Mouse (Mus musculus): ENCODE data around the gene Uri1. TPM values are rescaled to one million over a fixed set of nuclear protein-coding genes. Genes with fewer than 3 reads are reported as not detected.

Uri1 gene
- polyA plus RNA-seq (2016; fragmentation: Nextera tagmentation; extraction: Ambion mirVana) = 44.4 and 49.3 TPM in 2 replicates

DNA sequence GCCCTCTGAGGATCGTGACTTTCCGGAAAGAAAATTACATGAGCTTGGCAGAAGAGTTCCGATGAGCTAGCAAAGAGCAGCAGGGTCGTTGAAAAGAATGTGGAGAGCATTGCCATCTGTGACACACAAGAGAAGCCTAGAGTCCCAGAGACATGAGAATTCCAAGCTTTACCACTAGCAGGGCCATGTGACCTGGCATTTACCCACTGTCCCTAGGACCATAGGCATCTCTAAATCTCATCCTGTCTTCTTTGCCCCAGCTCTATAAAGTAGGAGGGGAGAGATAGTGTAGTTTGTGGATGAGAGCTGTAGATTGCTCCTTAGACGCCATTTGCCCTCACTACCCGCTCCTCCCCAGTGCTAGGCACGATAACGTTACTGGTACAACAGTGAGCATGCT, at the start of gene Uri1:
Gene Uri1 (minus strand): TSS at position 101 of the 400 bp plus-strand sequence.
- H3K9me3 ChIP-seq = no peaks in the 10 kb centered on the region
- peaks cover 10% of the 10 kb centered on the region for H3K4me1 ChIP-seq
- no peak within 1 kb of the TSS for H3K4me3 ChIP-seq
- no peak for DNase-seq (ENCODE audit: extremely low spot score, low spot score)
- H3K27ac ChIP-seq = no peak within 1 kb of the TSS
- WGBS = 93% methylated on average over 8 of the region's 8 CpGs
- no peaks in the 10 kb centered on the region for H3K36me3 ChIP-seq (replicated peaks)
- H3K27me3 ChIP-seq (ENCODE audit: poor library complexity, severe bottlenecking) = no peaks in the 10 kb centered on the region

DNA sequence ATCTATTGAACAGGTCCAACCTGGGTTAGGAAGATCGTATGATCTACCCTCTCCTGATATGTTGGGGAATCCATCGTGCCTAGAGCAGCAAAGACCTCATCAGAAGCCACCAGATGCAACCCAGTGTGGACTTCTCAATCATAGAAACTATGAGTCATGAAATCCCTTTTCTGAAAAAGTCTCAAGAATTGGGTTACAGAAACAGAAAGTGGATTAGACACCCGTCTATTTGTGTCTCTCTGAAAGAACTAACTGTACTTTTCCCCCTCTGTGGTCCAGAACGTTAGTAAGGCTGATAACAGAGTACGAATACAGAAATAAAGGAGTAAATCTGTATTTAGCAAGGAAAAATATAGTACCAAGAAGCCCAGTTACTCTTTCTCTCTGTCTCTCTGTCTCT, 47.7 kb upstream of the Uri1 start:
- Histone ChIP-seq H3K36me3 (replicated peaks) (no peaks in the 10 kb centered on the region), H3K4me1 (peaks cover 25% of the 10 kb centered on the region), H3K9me3 (no peaks in the 10 kb centered on the region), H3K27me3 (ENCODE audit: poor library complexity, severe bottlenecking) (peaks cover 49% of the 10 kb centered on the region), H3K4me3 (no peak overlapping the region), H3K27ac (no peak overlapping the region)
- no peak for DNase-seq (ENCODE audit: extremely low spot score, low spot score)
- 84% methylated on average over 5 of the region's 5 CpGs for WGBS

- no peak for DNase-seq (ENCODE audit: extremely low spot score, low spot score)
- H3K4me1 ChIP-seq = peaks cover 23% of the 10 kb centered on the region
- no peak overlapping the region for H3K27ac ChIP-seq
- no peak overlapping the region for H3K4me3 ChIP-seq
- no peaks in the 10 kb centered on the region for H3K9me3 ChIP-seq
- peaks cover 46% of the 10 kb centered on the region for H3K27me3 ChIP-seq (ENCODE audit: poor library complexity, severe bottlenecking)
- no peaks in the 10 kb centered on the region for H3K36me3 ChIP-seq (replicated peaks)
- WGBS = 51% methylated on average over 2 of the region's 2 CpGs
Measured at GRCm38 (mm10) chr7:38070663-38071062, 47.3 kb upstream of the Uri1 start.

GRCm38 (mm10) chr7:38064431-38064830, 41.1 kb upstream of the Uri1 start:
- DNase-seq (ENCODE audit: extremely low spot score, low spot score) = no peak
- no peak overlapping the region for H3K4me3 ChIP-seq
- H3K27ac ChIP-seq = no peak overlapping the region
- H3K27me3 ChIP-seq (ENCODE audit: poor library complexity, severe bottlenecking) = peaks cover 29% of the 10 kb centered on the region
- peaks cover 16% of the 10 kb centered on the region for H3K4me1 ChIP-seq
- H3K9me3 ChIP-seq = no peaks in the 10 kb centered on the region
- H3K36me3 ChIP-seq (replicated peaks) = no peaks in the 10 kb centered on the region
- 77% methylated on average over 4 of the region's 4 CpGs for WGBS

DNA sequence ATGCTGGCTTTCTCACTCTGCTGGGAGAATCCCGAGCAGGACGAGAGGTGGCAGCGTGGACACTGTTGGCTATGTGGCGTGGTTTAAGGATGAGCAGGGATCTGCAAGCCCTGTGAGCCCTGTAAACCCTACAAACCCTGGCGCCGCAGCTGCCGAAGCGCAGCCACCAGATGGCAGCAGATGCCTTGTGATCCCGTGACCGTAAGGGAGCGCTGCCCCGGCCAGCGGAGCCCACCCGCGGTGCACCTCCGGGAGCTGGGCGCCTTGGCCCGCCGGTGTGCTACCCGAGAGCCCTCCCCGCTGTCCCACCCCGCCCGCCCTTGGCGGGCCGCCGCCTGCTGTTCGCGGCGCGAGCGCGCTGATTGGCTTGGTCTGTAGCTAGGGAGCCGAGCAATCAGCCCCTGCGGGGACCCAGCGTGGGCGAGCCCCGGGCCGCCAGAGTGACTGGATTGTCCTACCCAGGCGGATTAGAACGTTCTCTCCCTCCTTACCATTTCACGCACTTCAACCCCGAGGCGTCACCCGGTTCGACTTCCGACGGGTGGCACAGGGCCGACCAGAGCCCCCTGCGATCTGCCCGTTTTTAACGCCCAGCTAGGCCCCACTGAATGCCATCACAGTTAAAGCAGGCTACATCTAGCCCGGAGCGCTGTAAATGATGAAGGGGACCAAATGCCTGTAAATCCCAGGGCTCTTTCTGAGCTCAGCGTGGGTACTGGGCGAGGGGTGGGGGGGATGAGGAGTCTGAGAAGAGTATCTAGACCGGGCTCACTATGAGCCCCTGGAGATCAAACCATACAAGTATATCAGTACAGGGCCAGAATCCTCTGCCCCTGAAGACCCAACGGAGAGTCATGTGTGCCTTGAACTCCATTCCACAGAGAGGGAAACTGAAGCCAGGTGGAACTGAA, 38.0 kb upstream of the Uri1 start:
- Histone ChIP-seq H3K36me3 (replicated peaks) (no peaks in the 10 kb centered on the region), H3K27me3 (ENCODE audit: poor library complexity, severe bottlenecking) (peaks cover 27% of the 10 kb centered on the region), H3K27ac (peak overlapping the region; percentile 89), H3K9me3 (no peaks in the 10 kb centered on the region), H3K4me1 (peaks cover 37% of the 10 kb centered on the region), H3K4me3 (peak overlapping the region; percentile 67)
- peak; percentile 88 for DNase-seq (ENCODE audit: extremely low spot score, low spot score)
- 1% methylated on average over 57 of the region's 57 CpGs for WGBS

DNA sequence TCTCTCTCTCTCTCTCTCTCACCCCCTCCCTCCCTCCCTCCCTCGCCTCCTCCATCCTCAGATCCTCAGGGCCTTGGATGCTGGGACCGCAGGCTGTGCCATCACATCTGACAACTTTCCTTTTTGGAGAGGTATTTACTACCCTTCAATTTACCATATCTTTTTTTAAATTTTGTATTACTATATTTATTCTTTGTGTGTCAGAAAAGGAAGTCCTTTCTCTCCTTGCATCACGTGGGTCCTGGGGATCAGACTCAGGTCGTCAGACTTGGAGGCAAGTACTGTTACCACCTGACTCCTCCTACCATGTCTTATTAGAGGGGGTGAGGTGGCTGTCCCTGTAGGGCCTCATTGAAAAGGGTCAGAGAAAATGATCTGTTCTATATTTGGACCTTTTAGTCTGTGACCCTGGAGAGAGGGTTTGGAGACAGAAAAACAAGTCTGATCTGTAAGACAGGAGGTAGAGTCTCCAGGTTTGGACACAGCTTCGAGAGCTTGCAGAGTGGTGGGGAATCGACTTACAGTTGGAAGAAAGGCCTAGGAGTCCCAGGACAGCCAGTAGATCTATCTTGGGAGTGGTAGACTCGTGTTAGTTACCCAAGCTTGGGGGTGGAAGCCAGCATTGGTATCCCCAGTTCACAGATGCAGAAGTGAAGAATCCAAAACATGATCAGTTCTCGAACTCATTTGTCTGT, 36.4 kb upstream of the Uri1 start:
- H3K27ac ChIP-seq = no peak overlapping the region
- H3K4me3 ChIP-seq = no peak overlapping the region
- DNase-seq (ENCODE audit: extremely low spot score, low spot score) = no peak
- 71% methylated on average over 8 of the region's 8 CpGs for WGBS
- H3K27me3 ChIP-seq (ENCODE audit: poor library complexity, severe bottlenecking) = peaks cover 27% of the 10 kb centered on the region
- no peaks in the 10 kb centered on the region for H3K9me3 ChIP-seq
- no peaks in the 10 kb centered on the region for H3K36me3 ChIP-seq (replicated peaks)
- H3K4me1 ChIP-seq = peaks cover 37% of the 10 kb centered on the region

GRCm38 (mm10) chr7:38059096-38059495, 35.7 kb upstream of the Uri1 start:
- Histone ChIP-seq H3K4me1 (peaks cover 37% of the 10 kb centered on the region), H3K27ac (no peak overlapping the region), H3K4me3 (no peak overlapping the region), H3K27me3 (ENCODE audit: poor library complexity, severe bottlenecking) (peaks cover 27% of the 10 kb centered on the region), H3K9me3 (no peaks in the 10 kb centered on the region), H3K36me3 (replicated peaks) (no peaks in the 10 kb centered on the region)
- 76% methylated on average over 7 of the region's 7 CpGs for WGBS
- no peak for DNase-seq (ENCODE audit: extremely low spot score, low spot score)

- WGBS = 78% methylated on average over 2 of the region's 2 CpGs
- DNase-seq (ENCODE audit: extremely low spot score, low spot score) = no peak
- Histone ChIP-seq H3K36me3 (replicated peaks) (no peaks in the 10 kb centered on the region), H3K27ac (no peak overlapping the region), H3K9me3 (no peaks in the 10 kb centered on the region), H3K4me3 (no peak overlapping the region), H3K27me3 (ENCODE audit: poor library complexity, severe bottlenecking) (peaks cover 13% of the 10 kb centered on the region; the same call in 1 of the 2 replicates), H3K4me1 (peaks cover 26% of the 10 kb centered on the region)
Measured at GRCm38 (mm10) chr7:38055996-38056395, 32.6 kb upstream of the Uri1 start.

DNA sequence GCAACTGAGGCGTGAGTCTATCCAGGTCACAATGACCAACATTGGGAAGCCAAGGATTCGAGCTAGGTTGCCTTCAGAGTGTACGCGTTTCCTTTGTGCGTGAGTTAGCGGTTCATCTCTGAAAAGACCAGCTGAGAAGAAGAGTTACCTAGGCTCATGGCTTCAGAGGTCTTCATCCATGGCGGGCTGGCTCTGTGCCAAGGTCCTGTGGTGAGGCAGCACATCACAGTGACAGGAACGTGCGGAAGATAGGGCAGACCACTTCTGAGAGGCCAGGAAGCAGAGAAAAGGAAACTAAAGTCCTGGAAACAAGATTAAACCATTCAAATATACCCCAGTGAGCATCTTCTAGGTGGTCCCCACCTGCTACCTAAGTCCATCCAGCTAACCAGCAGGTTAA, 30.9 kb upstream of the Uri1 start:
- no peaks in the 10 kb centered on the region for H3K36me3 ChIP-seq (replicated peaks)
- H3K27me3 ChIP-seq (ENCODE audit: poor library complexity, severe bottlenecking) = no peaks in the 10 kb centered on the region
- no peak for DNase-seq (ENCODE audit: extremely low spot score, low spot score)
- H3K27ac ChIP-seq = no peak overlapping the region
- peaks cover 19% of the 10 kb centered on the region for H3K4me1 ChIP-seq
- 94% methylated on average over 9 of the region's 9 CpGs for WGBS
- no peak overlapping the region for H3K4me3 ChIP-seq
- H3K9me3 ChIP-seq = no peaks in the 10 kb centered on the region

- 75% methylated on average over 5 of the region's 5 CpGs for WGBS
- Histone ChIP-seq H3K4me3 (no peak overlapping the region), H3K27me3 (ENCODE audit: poor library complexity, severe bottlenecking) (no peaks in the 10 kb centered on the region), H3K36me3 (replicated peaks) (no peaks in the 10 kb centered on the region), H3K9me3 (no peaks in the 10 kb centered on the region), H3K27ac (no peak overlapping the region), H3K4me1 (no peaks in the 10 kb centered on the region)
- no peak for DNase-seq (ENCODE audit: extremely low spot score, low spot score)
Measured at GRCm38 (mm10) chr7:38047229-38047628, 23.9 kb upstream of the Uri1 start.

GRCm38 (mm10) chr7:38041244-38041643, 17.9 kb upstream of the Uri1 start:
- no peak for DNase-seq (ENCODE audit: extremely low spot score, low spot score)
- H3K9me3 ChIP-seq = no peaks in the 10 kb centered on the region
- no peak overlapping the region for H3K4me3 ChIP-seq
- no peaks in the 10 kb centered on the region for H3K27me3 ChIP-seq (ENCODE audit: poor library complexity, severe bottlenecking)
- no peaks in the 10 kb centered on the region for H3K4me1 ChIP-seq
- H3K36me3 ChIP-seq (replicated peaks) = no peaks in the 10 kb centered on the region
- 87% methylated on average over 3 of the region's 3 CpGs for WGBS
- no peak overlapping the region for H3K27ac ChIP-seq

DNA sequence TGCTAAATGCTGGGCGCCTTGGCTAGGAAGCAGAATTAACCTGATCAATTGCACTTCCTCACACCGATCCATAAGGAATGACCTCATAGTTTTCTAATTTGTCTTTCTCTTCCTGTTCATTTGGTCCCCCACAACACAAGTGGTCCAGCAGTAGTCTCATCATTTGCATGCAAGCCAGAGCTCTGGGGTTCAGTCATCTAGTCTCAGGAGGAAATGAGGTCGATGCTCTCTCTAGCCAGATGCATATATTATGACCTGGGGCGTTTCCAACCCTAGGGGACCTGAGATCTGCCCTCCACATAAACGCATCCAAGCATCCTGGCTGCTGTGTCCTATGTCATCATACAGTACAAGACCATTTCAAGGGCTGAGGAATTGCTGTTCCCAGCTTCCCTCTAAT, 14.2 kb upstream of the Uri1 start:
- no peaks in the 10 kb centered on the region for H3K27me3 ChIP-seq (ENCODE audit: poor library complexity, severe bottlenecking)
- H3K9me3 ChIP-seq = no peaks in the 10 kb centered on the region
- H3K27ac ChIP-seq = no peak overlapping the region
- WGBS = 81% methylated on average over 5 of the region's 5 CpGs
- H3K36me3 ChIP-seq (replicated peaks) = no peaks in the 10 kb centered on the region
- H3K4me1 ChIP-seq = no peaks in the 10 kb centered on the region
- no peak for DNase-seq (ENCODE audit: extremely low spot score, low spot score)
- H3K4me3 ChIP-seq = no peak overlapping the region

DNA sequence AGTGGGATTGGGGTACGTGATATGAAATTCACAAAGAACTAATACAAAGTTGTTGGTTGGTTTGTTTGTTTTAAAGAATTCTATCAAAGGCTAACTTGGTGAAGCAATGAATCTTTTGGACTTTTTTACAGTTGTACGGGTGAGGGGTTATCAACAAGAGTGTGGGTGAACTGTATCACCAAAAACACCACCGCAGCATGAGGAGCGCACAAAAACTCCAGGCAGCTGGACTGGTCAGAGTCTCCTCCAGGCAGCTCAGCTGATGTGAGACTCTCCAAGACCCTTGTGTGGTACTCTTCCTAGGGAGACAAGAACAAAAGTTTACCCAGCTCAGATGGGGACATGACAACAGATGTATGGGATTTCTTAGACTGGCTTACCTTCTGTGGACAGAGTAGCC, 7.8 kb upstream of the Uri1 start:
- H3K4me1 ChIP-seq = no peaks in the 10 kb centered on the region
- H3K36me3 ChIP-seq (replicated peaks) = no peaks in the 10 kb centered on the region
- no peak for DNase-seq (ENCODE audit: extremely low spot score, low spot score)
- H3K9me3 ChIP-seq = no peaks in the 10 kb centered on the region
- no peaks in the 10 kb centered on the region for H3K27me3 ChIP-seq (ENCODE audit: poor library complexity, severe bottlenecking)
- 93% methylated on average over 4 of the region's 4 CpGs for whole genome bisulfite sequencing
- H3K4me3 ChIP-seq = no peak overlapping the region
- no peak overlapping the region for H3K27ac ChIP-seq
